In the genomic region with DNA sequence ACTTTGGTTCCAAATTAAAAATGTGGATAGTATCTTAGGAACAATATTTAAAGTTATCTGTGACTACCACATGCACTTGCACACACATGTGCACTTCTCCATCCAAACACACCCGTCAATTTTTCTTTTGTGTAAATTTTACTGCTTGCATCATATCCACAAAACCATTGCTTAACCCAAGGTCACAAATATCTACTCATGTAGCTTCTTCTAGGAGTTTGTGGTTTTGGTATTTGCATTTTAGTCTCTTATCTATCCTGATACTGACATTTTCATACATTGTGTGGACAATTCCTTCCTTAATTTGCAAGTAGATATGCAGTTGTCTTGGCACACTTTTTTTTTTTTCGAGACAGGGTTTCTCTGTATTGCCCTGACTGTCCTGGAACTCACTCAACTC, we compare ENCODE assay signal across 25 mouse cellular contexts.
"Had no signal": no experiment of that assay in that cellular context is flagged by ENCODE, and none has a peak within 500 bp of the region (broad histone marks: within the 10 kb centered on the region; RNA-seq: fewer than 3 reads in every experiment).

No protein-coding gene starts in this region.

- H3K4me3 ChIP-seq: gastrocnemius, adult 2 months; heart, adult 2 months; heart, embryonic 13.5 days; heart, embryonic 15.5 days; hindbrain, embryonic 10.5 days; hindbrain, embryonic 12.5 days; intestine, embryonic 15.5 days; layer of hippocampus, adult 2 months; limb, embryonic 13.5 days; limb, embryonic 15.5 days; liver, embryonic 12.5 days had no signal

- H3K27ac ChIP-seq: gastrocnemius, adult 2 months; heart, adult 2 months; heart, embryonic 13.5 days; heart, embryonic 15.5 days; hindbrain, embryonic 10.5 days; hindbrain, embryonic 12.5 days; hindbrain, embryonic 14.5 days; intestine, embryonic 15.5 days; layer of hippocampus, adult 2 months; limb, embryonic 13.5 days; limb, embryonic 15.5 days; liver, embryonic 12.5 days; liver, embryonic 14.5 days had no signal

- ATAC-seq: hindbrain, embryonic 16.5 days; inflammation-experienced regulatory T-cells, adult 6 months; intestine, embryonic 15.5 days; intestine, postnatal 0 days; liver, embryonic 12.5 days had no signal

- DNase-seq: gastrocnemius, adult 2 months; gastrocnemius, postnatal 10 days; gastrocnemius, postnatal 25 days; heart, adult 11 months; heart, adult 2 months; heart, postnatal 4 days; kidney, adult 18-20 months; kidney, adult 8-10 months; kidney, postnatal 14 days; kidney, postnatal 4 days; left cerebral cortex, postnatal 4 days had no signal
